Mouse (Mus musculus): ENCODE results near the gene Uchl5.

Gene Uchl5

GRCm38 (mm10) chr1:143776446-143777411 is at the start of gene Uchl5, which contains the start of gene Trove2:
Uchl5 (plus strand) TSS chr1:143777272.
Trove2 (minus strand) TSS chr1:143777068.
- DNase-seq: peak; percentile 96

GRCm38 (mm10) chr1:143727701-143728445 is 49.2 kb upstream of the Uchl5 start:
- no peak for DNase-seq

- DNase-seq: no peak
Measured at GRCm38 (mm10) chr1:143730899-143731298, 46.2 kb upstream of the Uchl5 start.

GRCm38 (mm10) chr1:143731691-143732090 is 45.4 kb upstream of the Uchl5 start:
- no peak for DNase-seq

- no peak for DNase-seq
Measured at GRCm38 (mm10) chr1:143733914-143734410, 43.1 kb upstream of the Uchl5 start.

- no peak for DNase-seq
Measured at GRCm38 (mm10) chr1:143738811-143739210, 38.3 kb upstream of the Uchl5 start.

- peak; percentile 83 to 88 for DNase-seq
Measured at GRCm38 (mm10) chr1:143739361-143740350, 37.4 kb upstream of the Uchl5 start.

GRCm38 (mm10) chr1:143740581-143740980 is 36.5 kb upstream of the Uchl5 start:
- DNase-seq: no peak

- DNase-seq: no peak
Measured at GRCm38 (mm10) chr1:143741331-143741730, 35.7 kb upstream of the Uchl5 start.

- DNase-seq: no peak
Measured at GRCm38 (mm10) chr1:143742186-143742585, 34.9 kb upstream of the Uchl5 start.

- DNase-seq: no peak
Measured at GRCm38 (mm10) chr1:143745871-143746270, 31.2 kb upstream of the Uchl5 start.

GRCm38 (mm10) chr1:143762159-143762558 is 14.9 kb upstream of the Uchl5 start:
- DNase-seq: no peak

GRCm38 (mm10) chr1:143764443-143764842 is 12.6 kb upstream of the Uchl5 start:
- DNase-seq: no peak

GRCm38 (mm10) chr1:143765801-143766200 is 11.3 kb upstream of the Uchl5 start:
- no peak for DNase-seq

GRCm38 (mm10) chr1:143766238-143766637 is 10.8 kb upstream of the Uchl5 start:
- no peak for DNase-seq

GRCm38 (mm10) chr1:143770444-143771109 is 6.5 kb upstream of the Uchl5 start:
- DNase-seq: no peak

- no peak for DNase-seq
Measured at GRCm38 (mm10) chr1:143773082-143773481, 4.0 kb upstream of the Uchl5 start.

GRCm38 (mm10) chr1:143773909-143774308 is 3.2 kb upstream of the Uchl5 start:
- DNase-seq: no peak

GRCm38 (mm10) chr1:143777558-143778218 is 616 bp downstream of the Uchl5 start:
- DNase-seq: no peak

GRCm38 (mm10) chr1:143788584-143789227 is 11.6 kb downstream of the Uchl5 start:
- DNase-seq: peak; percentile 12 to 19
